Mouse (Mus musculus) midbrain, embryonic 11.5 days (tissue): Measurements from ENCODE around the gene Col2a1. TPM values are rescaled to one million over a fixed set of nuclear protein-coding genes. Genes with fewer than 3 reads are reported as not detected.
A peak's percentile ranks its signal among the peaks of the same experiment; 100 is the strongest.

Experiments used
- ATAC-seq: fragments of 200-750 bp; cut with Nextera tagmentation; 2 replicates; pipeline ENCODE4 v1.8.0; 2017; ENCODE audit warnings: moderate TSS enrichment, moderate library complexity; ENCODE audit not compliant: low FRiP score
- DNase-seq: peaks from one replicate; pipeline ENCODE4 v3.0.0; 2015; ENCODE audit warnings: low spot score; ENCODE audit errors: missing footprints
- H3K27ac ChIP-seq: fragments of 300-500 bp; sonication (generic); 2 replicates; pipeline ENCODE4 v1.5.1; 2014; ENCODE audit warnings: low read depth, low read length
- H3K27me3 ChIP-seq: fragments of 300-500 bp; sonication (generic); 2 replicates; pipeline ENCODE4 v1.6.1; 2014; ENCODE audit warnings: mild to moderate bottlenecking, low read length, moderate library complexity, mixed read lengths; ENCODE audit not compliant: control insufficient read depth, insufficient read depth
- H3K36me3 ChIP-seq: fragments of 300-500 bp; sonication (generic); 2 replicates; pipeline ENCODE4 v1.6.1; 2014; ENCODE audit warnings: mild to moderate bottlenecking, low read length, moderate library complexity, mixed read lengths; ENCODE audit not compliant: control insufficient read depth, insufficient read depth
- H3K4me1 ChIP-seq: fragments of 300-500 bp; sonication (generic); 2 replicates; pipeline ENCODE4 v1.6.1; 2014; ENCODE audit warnings: low read length; ENCODE audit not compliant: control insufficient read depth, insufficient read depth
- H3K4me2 ChIP-seq: fragments of 300-500 bp; sonication (generic); 2 replicates; pipeline ENCODE4 v1.6.1; 2014; ENCODE audit warnings: mild to moderate bottlenecking, moderate library complexity
- H3K4me3 ChIP-seq: fragments of 300-500 bp; sonication (generic); 2 replicates; pipeline ENCODE4 v1.5.1; 2014; ENCODE audit warnings: low read depth, low read length
- H3K9ac ChIP-seq: fragments of 300-500 bp; sonication (generic); 2 replicates; pipeline ENCODE4 v1.6.1; 2014; ENCODE audit warnings: low read length
- H3K9me3 ChIP-seq: fragments of 300-500 bp; sonication (generic); 2 replicates; pipeline ENCODE4 v1.6.1; 2016; ENCODE audit warnings: low read length; ENCODE audit not compliant: control insufficient read depth
- WGBS: fragments of 180-500 bp; shearing (Covaris S2); extraction: QIAGEN DNeasy Blood & Tissue Kit; methylation state at CpG from one replicate; pipeline ENCODE4 v1.1.7; 2014; 5-methylcytosine and 5-hydroxymethylcytosine counted together
- polyA plus RNA-seq: library from polyadenylated mRNA; unstranded; fragments of >200 nt; fragmentation: Nextera tagmentation; extraction: Ambion mirVana; gene quantifications from 2 replicates; pipeline ENCODE4 v1.2.1, GENCODE M21; 2014

The Col2a1 gene
- polyA plus RNA-seq, 1 experiment from 2014 or later: 94.6 TPM

DNA sequence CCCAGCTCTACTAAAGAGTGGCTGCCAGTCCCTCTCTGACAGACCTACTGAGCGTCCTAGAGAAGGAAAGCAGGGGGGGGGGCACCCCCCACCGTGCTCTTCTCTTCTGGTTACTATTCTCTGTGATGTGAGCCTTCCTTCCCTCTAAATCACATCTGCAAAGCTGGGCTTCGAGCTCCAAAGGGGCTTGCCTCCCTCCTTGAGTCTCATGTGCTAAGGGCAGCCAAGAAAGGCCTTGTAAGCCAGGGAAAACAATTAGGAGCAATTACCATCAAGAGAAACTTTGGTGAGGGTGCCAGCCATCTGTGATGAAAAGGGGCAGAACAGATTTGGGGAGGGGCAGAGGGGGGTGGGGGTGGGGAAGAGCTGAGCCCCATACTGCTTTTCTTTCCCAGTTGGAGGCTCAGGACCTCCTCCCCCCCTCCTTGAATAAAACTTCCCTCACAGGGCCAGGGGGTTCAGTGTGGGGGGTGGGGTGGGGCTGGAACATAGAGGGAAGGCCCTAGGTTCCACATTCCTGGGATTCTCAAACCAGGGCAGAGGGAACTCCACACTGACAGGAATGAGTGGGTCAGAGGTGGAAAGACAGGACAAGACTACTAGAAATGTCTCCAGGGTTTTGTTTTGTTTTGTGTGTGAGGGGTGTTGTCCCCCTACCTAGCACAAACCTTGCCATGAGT, 30.7 kb upstream of the Col2a1 start:
- Histone ChIP-seq H3K4me2 (no peak overlapping the region), H3K9me3 (no peaks in the 10 kb centered on the region), H3K27me3 (no peaks in the 10 kb centered on the region), H3K4me1 (peaks cover 6% of the 10 kb centered on the region; the same call in 1 of the 2 replicates), H3K9ac (no peak overlapping the region), H3K27ac (no peak overlapping the region), H3K36me3 (peaks cover 5% of the 10 kb centered on the region; the same call in 1 of the 2 replicates), H3K4me3 (no peak overlapping the region)
- WGBS: 17% methylated on average over 3 of the region's 3 CpGs
- no peak for ATAC-seq
- DNase-seq: peak; percentile 81

DNA sequence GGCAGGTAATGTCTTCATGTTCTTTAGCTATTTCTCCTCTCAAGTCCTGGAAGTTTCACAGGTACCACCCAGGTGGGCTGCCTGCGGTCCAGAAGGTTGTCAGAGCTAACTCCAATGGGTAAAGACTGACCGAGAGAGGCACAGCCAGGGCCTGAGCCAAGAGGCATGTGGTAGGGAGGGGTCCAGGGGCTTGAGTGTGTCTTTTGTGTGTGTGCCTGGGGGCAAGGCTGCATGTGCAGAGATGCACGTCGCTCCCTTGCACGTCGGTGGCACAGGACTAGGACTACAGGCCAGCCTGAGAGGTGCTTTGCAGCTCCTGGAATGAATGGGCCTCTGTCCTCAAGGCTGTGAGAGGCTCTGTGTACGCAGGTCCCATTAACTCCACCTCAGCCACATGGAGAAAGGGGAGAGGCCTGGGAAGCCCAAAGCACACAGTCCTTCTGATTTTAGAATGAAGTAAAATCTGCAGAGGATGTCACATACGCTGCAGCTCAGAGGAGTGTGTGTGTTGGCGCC, 28.8 kb upstream of the Col2a1 start:
- Histone ChIP-seq H3K4me1 (peaks cover 8% of the 10 kb centered on the region), H3K9ac (no peak overlapping the region), H3K9me3 (no peaks in the 10 kb centered on the region), H3K27me3 (no peaks in the 10 kb centered on the region), H3K4me2 (no peak overlapping the region), H3K4me3 (no peak overlapping the region), H3K36me3 (peaks cover 5% of the 10 kb centered on the region; the same call in 1 of the 2 replicates), H3K27ac (no peak overlapping the region)
- 80% methylated on average over 9 of the region's 9 CpGs for WGBS
- DNase-seq: peak; percentile 69
- ATAC-seq: no peak

DNA sequence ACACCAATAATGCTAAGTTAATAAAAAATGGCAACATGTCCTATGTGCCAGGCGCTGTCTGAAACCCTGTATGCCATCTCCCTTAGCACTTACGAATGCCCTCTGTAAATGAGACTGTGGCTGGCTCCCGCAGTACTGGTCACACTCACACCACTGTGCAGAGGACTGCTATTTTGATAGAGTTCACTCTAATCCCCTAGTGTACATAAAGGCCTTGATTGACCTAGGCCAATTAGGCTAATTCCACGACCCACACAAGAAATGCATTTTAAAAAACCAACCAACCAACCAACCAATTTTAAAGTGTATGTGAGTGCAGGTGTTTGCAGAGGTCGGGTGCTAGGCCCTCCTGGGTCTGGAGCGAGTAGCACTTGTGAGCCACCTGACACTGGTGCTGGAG, 25.3 kb upstream of the Col2a1 start:
- no peaks in the 10 kb centered on the region for H3K27me3 ChIP-seq
- H3K36me3 ChIP-seq: no peaks in the 10 kb centered on the region
- no peaks in the 10 kb centered on the region for H3K9me3 ChIP-seq
- no peak overlapping the region for H3K27ac ChIP-seq
- WGBS: 67% methylated on average over 6 of the region's 6 CpGs
- DNase-seq: peak; percentile 61
- no peak overlapping the region for H3K4me3 ChIP-seq
- H3K9ac ChIP-seq: no peak overlapping the region
- H3K4me1 ChIP-seq: peaks cover 17% of the 10 kb centered on the region
- ATAC-seq: no peak
- no peak overlapping the region for H3K4me2 ChIP-seq

DNA sequence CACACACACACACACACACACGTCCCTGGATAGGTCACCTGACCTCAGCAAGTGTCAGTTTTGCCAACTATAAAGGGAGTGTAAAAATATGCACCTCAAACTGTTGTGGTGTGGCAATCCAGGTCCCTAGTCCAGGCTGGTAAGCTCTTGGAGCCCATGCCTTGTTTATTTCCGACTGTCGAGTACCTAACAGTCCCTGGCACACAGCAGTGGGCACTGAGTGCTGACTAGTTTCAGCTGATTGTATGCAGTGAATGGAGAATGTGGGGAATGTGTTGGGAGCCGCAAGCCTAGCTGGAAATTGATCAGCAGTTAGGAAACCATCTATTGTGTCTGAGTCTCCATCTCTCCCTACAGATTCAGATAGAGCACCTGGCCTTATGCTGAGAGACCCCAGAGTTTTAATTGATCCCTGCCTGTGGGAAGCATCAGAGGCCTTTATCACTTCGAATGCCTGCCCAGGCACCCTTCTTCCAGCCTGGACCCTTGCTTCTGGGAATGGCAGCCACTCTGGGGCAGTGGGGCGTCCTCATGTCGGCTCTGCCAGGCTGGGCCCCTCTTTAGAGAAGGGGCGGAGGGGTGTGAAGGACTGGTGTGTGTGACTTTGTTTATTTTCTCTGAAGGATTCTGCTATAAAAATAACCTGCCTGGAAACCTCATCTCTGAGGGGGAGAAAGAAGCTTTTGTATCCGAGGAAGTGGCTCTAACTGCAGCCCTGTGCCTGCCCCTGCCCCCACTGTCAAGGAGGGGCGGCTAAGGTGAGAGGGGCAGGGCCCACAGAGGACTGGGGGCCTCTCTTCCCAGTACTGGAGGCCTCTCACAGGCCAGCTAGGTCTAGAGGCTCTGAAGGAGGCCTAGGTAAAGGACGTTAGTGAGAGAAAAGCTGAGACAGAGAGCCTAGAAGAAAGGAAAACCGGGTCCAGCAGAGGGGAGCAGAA, 22.7 kb upstream of the Col2a1 start:
- ATAC-seq (0 out of 2 replicates have a peak, but pooled peaks have one; percentile 57), DNase-seq (peak; percentile 89)
- no peaks in the 10 kb centered on the region for H3K36me3 ChIP-seq
- no peak overlapping the region for H3K4me2 ChIP-seq
- WGBS: 35% methylated on average over 12 of the region's 12 CpGs
- no peak overlapping the region for H3K4me3 ChIP-seq
- H3K27ac ChIP-seq: no peak overlapping the region
- H3K4me1 ChIP-seq: peaks cover 17% of the 10 kb centered on the region
- H3K9ac ChIP-seq: peak overlapping the region; percentile 26
- H3K9me3 ChIP-seq: no peaks in the 10 kb centered on the region
- H3K27me3 ChIP-seq: no peaks in the 10 kb centered on the region

DNA sequence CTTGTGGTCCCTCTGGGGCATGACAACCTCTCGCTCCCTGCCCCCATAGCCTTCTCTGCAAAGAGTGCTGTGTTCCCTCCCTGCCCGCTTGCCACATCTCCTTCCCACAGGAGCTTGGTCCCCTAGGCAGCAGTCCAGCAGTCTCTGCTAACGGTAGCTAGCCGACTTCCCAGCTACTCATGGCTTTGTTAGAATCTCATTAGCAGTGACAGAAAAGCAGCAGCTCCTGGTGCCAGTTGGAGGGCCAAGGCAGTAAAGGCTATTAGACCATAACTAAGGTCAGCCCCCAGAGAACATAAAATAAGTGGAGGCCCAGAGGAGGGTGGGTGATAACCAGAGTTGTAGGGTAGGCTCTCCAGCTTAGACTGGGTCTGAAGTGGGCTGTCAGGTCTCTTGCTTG, 21.1 kb upstream of the Col2a1 start:
- Histone ChIP-seq H3K27ac (no peak overlapping the region), H3K4me2 (no peak overlapping the region), H3K27me3 (no peaks in the 10 kb centered on the region), H3K9me3 (no peaks in the 10 kb centered on the region), H3K36me3 (no peaks in the 10 kb centered on the region), H3K4me1 (peaks cover 14% of the 10 kb centered on the region), H3K9ac (no peak overlapping the region), H3K4me3 (no peak overlapping the region)
- no peak for ATAC-seq
- peak; percentile 74 for DNase-seq
- WGBS: 38% methylated on average over 4 of the region's 4 CpGs

DNA sequence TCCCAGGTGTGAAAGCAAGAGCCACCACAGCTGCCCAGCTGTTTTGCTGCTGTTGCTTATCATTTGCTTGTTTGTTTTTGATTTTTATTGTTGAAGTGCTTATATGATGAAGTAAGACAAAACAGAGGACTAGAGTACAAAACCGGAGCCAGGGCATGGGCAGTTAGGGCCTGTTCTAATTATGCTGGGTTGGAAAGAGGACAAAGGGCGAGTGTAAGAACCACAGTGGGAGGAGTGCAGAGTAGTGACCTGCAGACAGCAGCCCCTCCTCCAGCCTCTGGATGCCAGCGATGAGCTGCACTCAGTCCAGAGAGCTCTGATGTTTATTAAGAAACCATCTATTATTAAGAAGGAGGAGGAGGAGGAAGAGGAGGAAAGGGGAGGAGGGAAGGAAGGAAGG, 18.6 kb upstream of the Col2a1 start:
- 27% methylated on average over 3 of the region's 3 CpGs for WGBS
- Histone ChIP-seq H3K36me3 (no peaks in the 10 kb centered on the region), H3K4me2 (no peak overlapping the region), H3K27ac (no peak overlapping the region), H3K4me3 (no peak overlapping the region), H3K27me3 (no peaks in the 10 kb centered on the region), H3K9ac (no peak overlapping the region), H3K9me3 (no peaks in the 10 kb centered on the region), H3K4me1 (peaks cover 10% of the 10 kb centered on the region)
- DNase-seq (no peak), ATAC-seq (no peak)

DNA sequence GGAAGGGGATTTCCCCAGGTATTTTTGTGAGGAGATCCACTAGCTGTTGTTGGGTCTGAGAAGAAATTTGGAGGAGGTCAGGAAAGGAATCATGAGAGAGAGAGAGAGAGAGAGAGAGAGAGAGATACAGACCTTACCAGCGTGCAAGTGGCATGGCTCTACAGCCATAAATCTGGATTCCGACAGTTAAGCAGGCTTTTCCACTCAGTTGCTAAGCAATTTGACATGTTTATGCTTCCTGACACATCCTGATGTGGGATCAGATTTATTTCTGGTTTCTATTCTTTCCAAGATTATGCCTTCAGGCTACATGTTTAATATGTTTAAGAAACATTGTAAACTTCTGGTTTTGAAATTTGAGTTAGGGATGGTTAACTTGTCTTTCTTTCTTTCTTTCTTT, 17.4 kb upstream of the Col2a1 start:
- no peak overlapping the region for H3K4me3 ChIP-seq

DNA sequence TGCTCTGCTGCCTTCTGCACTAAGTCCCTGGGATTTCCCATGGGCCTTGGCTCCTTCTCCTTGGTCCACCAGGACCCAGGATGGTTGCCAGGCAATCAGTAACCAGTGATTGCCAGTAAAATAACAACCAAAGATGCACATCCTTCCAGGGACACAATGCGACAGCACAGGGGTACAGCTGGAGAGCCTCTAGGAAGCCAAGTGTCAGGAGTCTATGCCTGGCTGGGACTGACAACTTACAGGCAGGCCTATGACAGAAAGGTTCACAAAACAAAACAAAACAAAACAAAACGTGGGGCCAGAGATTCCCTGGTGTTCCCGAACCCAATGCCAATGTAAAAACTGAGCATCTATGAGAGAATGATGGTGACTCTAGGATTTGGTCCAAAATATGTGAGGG, 14.6 kb upstream of the Col2a1 start:
- H3K36me3 ChIP-seq: no peaks in the 10 kb centered on the region
- no peak overlapping the region for H3K27ac ChIP-seq
- WGBS: 82% methylated on average over 3 of the region's 3 CpGs
- H3K4me3 ChIP-seq: no peak overlapping the region
- H3K4me1 ChIP-seq: no peaks in the 10 kb centered on the region; the same call in 1 of the 2 replicates
- no peaks in the 10 kb centered on the region for H3K9me3 ChIP-seq
- no peak overlapping the region for H3K9ac ChIP-seq
- ATAC-seq: no peak
- no peaks in the 10 kb centered on the region for H3K27me3 ChIP-seq
- DNase-seq: no peak
- no peak overlapping the region for H3K4me2 ChIP-seq

More for the DNA sequence above, 17.4 kb upstream of the Col2a1 start:
- Histone ChIP-seq H3K4me2 (no peak overlapping the region), H3K27me3 (no peaks in the 10 kb centered on the region), H3K36me3 (no peaks in the 10 kb centered on the region), H3K9ac (no peak overlapping the region), H3K9me3 (no peaks in the 10 kb centered on the region), H3K27ac (no peak overlapping the region), H3K4me1 (no peaks in the 10 kb centered on the region; the same call in 1 of the 2 replicates)
- no peak for ATAC-seq
- WGBS: 72% methylated on average over 2 of the region's 2 CpGs
- DNase-seq: no peak

DNA sequence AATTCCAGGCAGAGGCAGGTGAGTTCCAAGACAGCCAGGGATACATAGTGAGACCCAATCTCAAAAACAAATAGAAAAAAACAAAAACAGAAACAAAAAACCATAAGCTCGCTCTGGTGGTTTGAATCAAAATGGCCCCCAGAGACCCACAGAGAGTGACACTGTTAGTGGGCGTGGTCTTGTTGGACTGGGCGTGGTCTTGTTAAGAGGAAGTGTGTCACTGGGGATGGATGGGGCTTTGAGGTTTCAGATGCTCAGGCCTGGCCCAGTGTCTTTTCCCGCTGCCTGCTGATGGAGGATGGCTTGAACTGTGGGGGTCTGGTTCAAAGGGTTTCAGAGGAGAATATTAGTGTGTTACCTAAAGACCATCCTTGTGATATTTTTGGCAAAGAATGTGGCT, 13.4 kb upstream of the Col2a1 start:
- ATAC-seq (no peak), DNase-seq (no peak)
- H3K4me2 ChIP-seq: no peak overlapping the region
- no peaks in the 10 kb centered on the region; the same call in 1 of the 2 replicates for H3K4me1 ChIP-seq
- H3K36me3 ChIP-seq: no peaks in the 10 kb centered on the region
- no peak overlapping the region for H3K4me3 ChIP-seq
- H3K27ac ChIP-seq: no peak overlapping the region
- no peaks in the 10 kb centered on the region for H3K9me3 ChIP-seq
- 86% methylated on average over 4 of the region's 4 CpGs for WGBS
- H3K9ac ChIP-seq: no peak overlapping the region
- no peaks in the 10 kb centered on the region for H3K27me3 ChIP-seq
